In the genomic region with DNA sequence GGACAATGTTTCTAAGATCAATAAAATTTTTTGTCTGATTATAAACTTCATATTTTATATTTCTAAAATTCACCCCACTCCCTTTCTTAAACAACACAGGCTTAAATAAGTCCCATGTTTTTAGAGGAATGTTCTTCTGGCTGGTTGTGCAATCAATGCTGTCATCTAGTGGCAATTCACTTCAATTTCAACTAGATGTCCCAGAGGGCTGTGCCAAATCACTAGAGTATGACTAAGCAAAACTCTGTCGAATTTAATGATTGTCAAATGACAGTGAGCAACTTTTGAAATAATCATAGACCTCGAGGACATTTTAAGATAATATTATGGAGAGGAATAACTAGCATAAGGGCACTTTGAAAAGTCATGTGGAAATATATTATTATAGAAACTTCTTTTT, we compare ENCODE assay signal across 10 mouse cellular contexts. TPM values are rescaled to one million over a fixed set of nuclear protein-coding genes. Genes with fewer than 3 reads are reported as not detected.
DNase-seq lines count a peak whose midpoint lies in the region; ATAC-seq and TF ChIP-seq lines count a peak whose summit lies in the region.
"Had no signal": no experiment of that assay in that cellular context is flagged by ENCODE, and none has a peak within 500 bp of the region (broad histone marks: within the 10 kb centered on the region; RNA-seq: fewer than 3 reads in every experiment).

No protein-coding gene starts in this region.

- peak; percentile 62 for DNase-seq in gastrocnemius, adult 18-20 months (ENCODE audit: low spot score)
- no peak for DNase-seq in gastrocnemius, postnatal 10 days
- DNase-seq in liver, postnatal 0 days, result no peak
- peak; percentile 20 for DNase-seq in naive thymus-derived CD4-positive, alpha-beta T cell, adult 2 months (ENCODE audit: low read depth)
- no peak for DNase-seq in midbrain, embryonic 11.5 days (ENCODE audit: low spot score, missing footprints)
- DNase-seq in hindbrain, embryonic 11.5 days (ENCODE audit: low spot score), result no peak

- no peak overlapping the region for H3K4me2 ChIP-seq in liver, postnatal 0 days (ENCODE audit: low read depth, low read length)
- no peak overlapping the region for H3K4me2 ChIP-seq in liver, embryonic 12.5 days
- H3K4me2 ChIP-seq in midbrain, embryonic 11.5 days, result no peak overlapping the region
- no peak overlapping the region for H3K4me2 ChIP-seq in hindbrain, embryonic 11.5 days (replicated peaks; ENCODE audit: low read depth, low read length)
- H3K4me2 ChIP-seq: limb, embryonic 13.5 days; neural tube, embryonic 12.5 days had no signal

- no peaks in the 10 kb centered on the region for H3K27me3 ChIP-seq in liver, postnatal 0 days (ENCODE audit: insufficient read depth, low read length)
- no peaks in the 10 kb centered on the region for H3K27me3 ChIP-seq in liver, embryonic 12.5 days (replicated peaks)
- H3K27me3 ChIP-seq in midbrain, embryonic 11.5 days (ENCODE audit: control insufficient read depth, insufficient read depth, low read length), result no peaks in the 10 kb centered on the region
- no peaks in the 10 kb centered on the region for H3K27me3 ChIP-seq in hindbrain, embryonic 11.5 days (ENCODE audit: control insufficient read depth, insufficient read depth, low read length)
- H3K27me3 ChIP-seq: limb, embryonic 13.5 days; neural tube, embryonic 12.5 days had no signal

- no peaks in the 10 kb centered on the region for H3K36me3 ChIP-seq in liver, postnatal 0 days (replicated peaks; ENCODE audit: insufficient read depth, low read length)
- H3K36me3 ChIP-seq in liver, embryonic 12.5 days, result no peaks in the 10 kb centered on the region
- no peaks in the 10 kb centered on the region for H3K36me3 ChIP-seq in midbrain, embryonic 11.5 days (ENCODE audit: control insufficient read depth, insufficient read depth, low read length)
- no peaks in the 10 kb centered on the region for H3K36me3 ChIP-seq in hindbrain, embryonic 11.5 days (ENCODE audit: control insufficient read depth, insufficient read depth, low read length)
- H3K36me3 ChIP-seq: limb, embryonic 13.5 days; neural tube, embryonic 12.5 days had no signal

- H3K4me3 ChIP-seq in liver, postnatal 0 days (ENCODE audit: low read depth, low read length), result no peak overlapping the region
- no peak overlapping the region for H3K4me3 ChIP-seq in liver, embryonic 12.5 days
- no peak overlapping the region for H3K4me3 ChIP-seq in midbrain, embryonic 11.5 days (ENCODE audit: low read depth, low read length)
- H3K4me3 ChIP-seq in hindbrain, embryonic 11.5 days (ENCODE audit: low read depth, low read length), result no peak overlapping the region
- H3K4me3 ChIP-seq: limb, embryonic 13.5 days; neural tube, embryonic 12.5 days had no signal

- no peak for ATAC-seq in liver, postnatal 0 days
- ATAC-seq in liver, embryonic 12.5 days, result no peak
- ATAC-seq in common myeloid progenitor, adult 5-6 weeks (replicated peaks; ENCODE audit: low read depth, poor library complexity, severe bottlenecking), result peak; percentile 65
- ATAC-seq in midbrain, embryonic 11.5 days (ENCODE audit: low FRiP score), result no peak
- ATAC-seq in hindbrain, embryonic 11.5 days (ENCODE audit: low FRiP score), result no peak

- 37% methylated on average over 2 of the region's 2 CpGs for WGBS in liver, postnatal 0 days (ENCODE audit: insufficient replicate concordance)
- 45% methylated on average over 2 of the region's 2 CpGs for WGBS in liver, embryonic 12.5 days (ENCODE audit: insufficient replicate concordance)
- 73% methylated on average over 2 of the region's 2 CpGs for WGBS in midbrain, embryonic 11.5 days
- 72% methylated on average over 2 of the region's 2 CpGs for WGBS in hindbrain, embryonic 11.5 days

- no peaks in the 10 kb centered on the region for H3K4me1 ChIP-seq in liver, postnatal 0 days (ENCODE audit: insufficient read depth)
- no peaks in the 10 kb centered on the region for H3K4me1 ChIP-seq in liver, embryonic 12.5 days
- H3K4me1 ChIP-seq in midbrain, embryonic 11.5 days (ENCODE audit: control insufficient read depth, insufficient read depth, low read length), result no peaks in the 10 kb centered on the region
- H3K4me1 ChIP-seq in hindbrain, embryonic 11.5 days (replicated peaks; ENCODE audit: control insufficient read depth, insufficient read depth, low read length), result no peaks in the 10 kb centered on the region
- H3K4me1 ChIP-seq: limb, embryonic 13.5 days; neural tube, embryonic 12.5 days had no signal

- no peak overlapping the region for H3K9ac ChIP-seq in liver, postnatal 0 days (replicated peaks)
- H3K9ac ChIP-seq in liver, embryonic 12.5 days, result no peak overlapping the region
- no peak overlapping the region for H3K9ac ChIP-seq in midbrain, embryonic 11.5 days (ENCODE audit: low read length)
- no peak overlapping the region for H3K9ac ChIP-seq in hindbrain, embryonic 11.5 days (ENCODE audit: low read depth, low read length)
- H3K9ac ChIP-seq: limb, embryonic 13.5 days; neural tube, embryonic 12.5 days had no signal

- no peak for TF ChIP-seq EP300 in liver, postnatal 0 days (IDR thresholded peaks at IDR 0.05; ENCODE audit: low read depth)

- peak; percentile 46 for TF ChIP-seq CTCF in liver, postnatal 0 days (IDR thresholded peaks at IDR 0.05; ENCODE audit: low read depth)

- no peak overlapping the region for H3K27ac ChIP-seq in liver, postnatal 0 days (ENCODE audit: low read depth)
- H3K27ac ChIP-seq in liver, embryonic 12.5 days, result no peak overlapping the region
- H3K27ac ChIP-seq in midbrain, embryonic 11.5 days (ENCODE audit: low read depth, low read length), result no peak overlapping the region
- H3K27ac ChIP-seq in hindbrain, embryonic 11.5 days (ENCODE audit: low read depth, low read length), result no peak overlapping the region
- H3K27ac ChIP-seq: limb, embryonic 13.5 days; neural tube, embryonic 12.5 days had no signal

- H3K9me3 ChIP-seq in liver, postnatal 0 days (ENCODE audit: low read length), result no peaks in the 10 kb centered on the region
- H3K9me3 ChIP-seq in liver, embryonic 12.5 days (replicated peaks), result no peaks in the 10 kb centered on the region
- H3K9me3 ChIP-seq in midbrain, embryonic 11.5 days (ENCODE audit: control insufficient read depth, low read length), result no peaks in the 10 kb centered on the region
- peaks cover 3% of the 10 kb centered on the region; the same call in 1 of the 2 replicates for H3K9me3 ChIP-seq in hindbrain, embryonic 11.5 days (ENCODE audit: control insufficient read depth, low read length)

RNA-seq across cellular contexts. Expression of a gene that starts 31.7 kb away (rescaled TPM):
- total RNA-seq in gastrocnemius, adult 18-20 months (2021), result 10 to 100 TPM in 1 of 2 experiments, 1 to 10 TPM in 1; 8.2 to 19.6 TPM
- total RNA-seq in gastrocnemius, postnatal 10 days (2021), result 1 to 10 TPM in 1 of 2 experiments, under 1 TPM in 1; 0.97 to 1.3 TPM
- 0.25 and 0.32 TPM in 2 replicates for polyA plus RNA-seq in liver, postnatal 0 days (2015; fragmentation: Nextera tagmentation; extraction: Ambion mirVana)
- polyA plus RNA-seq in liver, embryonic 12.5 days (2016; fragmentation: Nextera tagmentation; extraction: Ambion mirVana), result 0.39 and 0.77 TPM in 2 replicates
- total RNA-seq in common myeloid progenitor, adult 5-6 weeks (2017), result 0.59 TPM in 1 of 2 replicates, not detected in the other
- polyA plus RNA-seq in midbrain, embryonic 11.5 days (2014; fragmentation: Nextera tagmentation; extraction: Ambion mirVana), result 0.55 and 0.59 TPM in 2 replicates
- 0.54 and 0.71 TPM in 2 replicates for polyA plus RNA-seq in hindbrain, embryonic 11.5 days (2014; fragmentation: Nextera tagmentation; extraction: Ambion mirVana)

Comparison
In these comparisons a context has a peak if more than half of its experiments do, and no peak if none do; other contexts are left out.
1. DNase-seq: peak in gastrocnemius, adult 18-20 months (single experiment) and naive thymus-derived CD4-positive, alpha-beta T cell, adult 2 months (single experiment); none in gastrocnemius, postnatal 10 days (single experiment), liver, postnatal 0 days (single experiment), midbrain, embryonic 11.5 days (single experiment) and hindbrain, embryonic 11.5 days (single experiment).